In the genomic region with DNA sequence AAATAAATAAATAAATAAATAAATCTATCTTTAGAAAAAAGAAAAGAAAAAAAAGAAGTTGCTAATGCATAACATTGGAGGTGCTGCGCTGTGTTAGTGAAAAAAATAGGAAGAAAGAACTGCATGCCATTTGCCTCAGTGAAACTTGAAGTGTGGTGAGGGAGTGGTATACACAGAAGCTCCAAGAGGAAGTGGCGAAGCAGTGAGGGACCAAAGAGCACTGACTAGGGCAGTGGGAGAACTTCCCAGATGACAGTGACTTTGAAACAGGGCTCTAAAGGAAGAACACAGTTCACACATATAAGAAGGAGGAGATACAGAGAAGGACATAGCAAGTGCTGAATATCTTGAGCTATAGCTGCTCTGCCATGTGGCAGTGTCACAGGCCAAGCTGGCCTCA, we compare ENCODE assay signal across 29 mouse cellular contexts. TPM values are rescaled to one million over a fixed set of nuclear protein-coding genes. Genes with fewer than 3 reads are reported as not detected.
A peak's percentile ranks its signal among the peaks of the same experiment; 100 is the strongest.
DNase-seq lines count a peak whose midpoint lies in the region; ATAC-seq and TF ChIP-seq lines count a peak whose summit lies in the region.
"Had no signal": no experiment of that assay in that cellular context is flagged by ENCODE, and none has a peak within 500 bp of the region (broad histone marks: within the 10 kb centered on the region; RNA-seq: fewer than 3 reads in every experiment).

No protein-coding gene starts in this region.

- no peak for TF ChIP-seq EP300 in lung, postnatal 0 days (IDR thresholded peaks at IDR 0.05)

- no peak overlapping the region for H3K4me3 ChIP-seq in lung, postnatal 0 days (ENCODE audit: low read depth, low read length)
- no peak overlapping the region for H3K4me3 ChIP-seq in lung, adult 2 months (replicated peaks; ENCODE audit: extremely low read depth, low read depth, low read length)
- H3K4me3 ChIP-seq in brown adipose tissue, adult 24 weeks (ENCODE audit: insufficient read depth, low read depth, low read length) = no peak overlapping the region
- H3K4me3 ChIP-seq: forebrain, embryonic 13.5 days; hindbrain, embryonic 10.5 days; hindbrain, embryonic 15.5 days; myocyte; neural tube, embryonic 12.5 days had no signal

- no peaks in the 10 kb centered on the region for H3K27me3 ChIP-seq in lung, postnatal 0 days (replicated peaks; ENCODE audit: insufficient read depth, low read length)
- H3K27me3 ChIP-seq in splenic B cell, adult 2 months (ENCODE audit: control insufficient read depth, insufficient read depth, low read length, poor library complexity, severe bottlenecking) = no peaks in the 10 kb centered on the region
- H3K27me3 ChIP-seq: forebrain, embryonic 13.5 days; hindbrain, embryonic 15.5 days; neural tube, embryonic 12.5 days had no signal

- H3K36me3 ChIP-seq in lung, postnatal 0 days (ENCODE audit: insufficient read depth, low read length) = no peaks in the 10 kb centered on the region
- no peaks in the 10 kb centered on the region for H3K36me3 ChIP-seq in splenic B cell, adult 2 months (ENCODE audit: control insufficient read depth, insufficient read depth, low read length, poor library complexity, severe bottlenecking)
- H3K36me3 ChIP-seq: hindbrain, embryonic 15.5 days had no signal

- TF ChIP-seq POLR2A in lung, adult 2 months (IDR thresholded peaks at IDR 0.05; ENCODE audit: borderline replicate concordance, extremely low read depth, low read depth, low read length) = no peak

- no peak overlapping the region for H3K27ac ChIP-seq in lung, postnatal 0 days (ENCODE audit: low read length)
- H3K27ac ChIP-seq in brown adipose tissue, adult 24 weeks (replicated peaks; ENCODE audit: low read depth, low read length) = 0 out of 2 replicates have a peak overlapping the region, but pooled peaks have one; percentile 15
- H3K27ac ChIP-seq: forebrain, embryonic 13.5 days; hindbrain, embryonic 10.5 days; hindbrain, embryonic 15.5 days; liver, embryonic 14.5 days; neural tube, embryonic 12.5 days had no signal

- 89% methylated on average over 2 of the region's 2 CpGs for WGBS in lung, postnatal 0 days
- WGBS in lung, adult 2 months = 89% methylated on average over 2 of the region's 2 CpGs

- no peak for TF ChIP-seq CTCF in lung, postnatal 0 days (IDR thresholded peaks at IDR 0.05)
- no peak for TF ChIP-seq CTCF in lung, adult 2 months (IDR thresholded peaks at IDR 0.05; ENCODE audit: insufficient read depth, low read length)

- H3K9ac ChIP-seq in lung, postnatal 0 days (replicated peaks; ENCODE audit: low read depth) = no peak overlapping the region
- H3K9ac ChIP-seq: forebrain, embryonic 13.5 days; hindbrain, embryonic 15.5 days; liver, embryonic 14.5 days; lung, embryonic 14.5 days; neural tube, embryonic 12.5 days had no signal

- peak; percentile 9 for DNase-seq in lung, postnatal 0 days (ENCODE audit: low spot score)
- no peak for DNase-seq in lung, adult 2 months
- DNase-seq in splenic B cell, adult 2 months (ENCODE audit: low read depth, low spot score) = peak; percentile 13
- DNase-seq in thymus, postnatal 36 days = no peak
- DNase-seq in left cerebral cortex, adult 18-20 months (ENCODE audit: low spot score in 2 of 2) = no peak
- DNase-seq: adrenal gland, postnatal 14 days; cerebellum, adult 8-10 months; cerebellum, postnatal 25 days; gastrocnemius, postnatal 14 days; heart, adult 11 months; kidney, adult 18-20 months; kidney, postnatal 4 days; layer of hippocampus, postnatal 36 days; liver; lung, embryonic 14.5 days; lung, postnatal 4 days; thymus, postnatal 25 days had no signal

- ATAC-seq in lung, postnatal 0 days = no peak
- peak; percentile 93 for ATAC-seq in megakaryocyte, adult 5-6 weeks (ENCODE audit: poor library complexity, severe bottlenecking)
- ATAC-seq: forebrain, embryonic 13.5 days; inflammation-experienced regulatory T-cells, adult 6 months; midbrain, embryonic 16.5 days had no signal

- no peak overlapping the region for H3K4me2 ChIP-seq in lung, postnatal 0 days (replicated peaks; ENCODE audit: low read depth, low read length)
- H3K4me2 ChIP-seq: forebrain, embryonic 13.5 days; heart, embryonic 11.5 days; hindbrain, embryonic 15.5 days; lung, embryonic 14.5 days; midbrain, embryonic 11.5 days; neural tube, embryonic 12.5 days had no signal

- H3K9me3 ChIP-seq in lung, postnatal 0 days (ENCODE audit: low read length) = no peaks in the 10 kb centered on the region
- H3K9me3 ChIP-seq: forebrain, embryonic 13.5 days; hindbrain, embryonic 10.5 days; hindbrain, embryonic 15.5 days; neural tube, embryonic 12.5 days had no signal

- no peaks in the 10 kb centered on the region for H3K4me1 ChIP-seq in lung, postnatal 0 days (ENCODE audit: insufficient read depth, low read depth, low read length)
- H3K4me1 ChIP-seq in lung, adult 2 months (ENCODE audit: control insufficient read depth, insufficient read depth, low read length) = no peaks in the 10 kb centered on the region
- peaks cover 8% of the 10 kb centered on the region; the same call in 1 of the 2 replicates for H3K4me1 ChIP-seq in brown adipose tissue, adult 24 weeks (ENCODE audit: control insufficient read depth, insufficient read depth, insufficient read length, low read length)
- H3K4me1 ChIP-seq: hindbrain, embryonic 15.5 days; neural tube, embryonic 12.5 days had no signal

RNA-seq across cellular contexts. Expression of a gene that starts 34.2 kb away (rescaled TPM):
- 13.2 and 14.2 TPM in 2 replicates for polyA plus RNA-seq in lung, postnatal 0 days (2015; fragmentation: Nextera tagmentation; extraction: Ambion mirVana)
- polyA plus RNA-seq in lung, adult 2 months (2012; rRNA removed) = 2.8 and 5.3 TPM in 2 replicates
- 13.7 and 28.0 TPM in 2 replicates for polyA plus RNA-seq in brown adipose tissue, adult 24 weeks (2012; ENCODE audit: insufficient read depth, insufficient read length, missing spikeins)
- 2.2 and 5.0 TPM in 2 replicates for total RNA-seq in megakaryocyte, adult 5-6 weeks (2015)
- total RNA-seq in megakaryocyte, adult 5-6 weeks (2017) = 2.8 and 3.7 TPM in 2 replicates
- total RNA-seq in left cerebral cortex, adult 18-20 months (2021) = 10 to 100 TPM; 25.5 to 26.3 TPM

RNA-seq across cellular contexts. Expression of a gene that starts 36.8 kb away (rescaled TPM):
- polyA plus RNA-seq in lung, postnatal 0 days (2015; fragmentation: Nextera tagmentation; extraction: Ambion mirVana) = 0.81 and 0.85 TPM in 2 replicates
- polyA plus RNA-seq in lung, adult 2 months (2012; rRNA removed) = 1.8 and 3.1 TPM in 2 replicates
- 2.3 and 3.5 TPM in 2 replicates for polyA plus RNA-seq in brown adipose tissue, adult 24 weeks (2012; ENCODE audit: insufficient read depth, insufficient read length, missing spikeins)
- 0.04 and 0.16 TPM in 2 replicates for total RNA-seq in megakaryocyte, adult 5-6 weeks (2015)
- total RNA-seq in megakaryocyte, adult 5-6 weeks (2017) = not detected in 2 replicates
- 10 to 100 TPM in 1 of 2 experiments, 1 to 10 TPM in 1; 5.9 to 10.2 TPM for total RNA-seq in left cerebral cortex, adult 18-20 months (2021)

Comparison
In these comparisons a context has a peak if more than half of its experiments do, and no peak if none do; other contexts are left out.
1. DNase-seq: peak in lung, postnatal 0 days (single experiment) and splenic B cell, adult 2 months (single experiment); none in lung, adult 2 months (single experiment), thymus, postnatal 36 days (0 of 2) and left cerebral cortex, adult 18-20 months (0 of 2).